Mouse (Mus musculus) limb, embryonic 12.5 days (tissue): ENCODE measurements around the gene Pold3. TPM values are rescaled to one million over a fixed set of nuclear protein-coding genes. Genes with fewer than 3 reads are reported as not detected.

Experiments
- ATAC-seq: fragments of 200-750 bp; cut with Nextera tagmentation; 2 replicates; pipeline ENCODE4 v1.8.0; 2017; ENCODE audit warnings: low read depth, moderate TSS enrichment; ENCODE audit not compliant: insufficient number of reproducible peaks, insufficient read depth, low FRiP score, low TSS enrichment
- H3K27ac ChIP-seq: fragments of 300-500 bp; sonication (generic); 2 replicates; pipeline ENCODE4 v1.5.1; 2016; ENCODE audit warnings: mild to moderate bottlenecking, moderate library complexity
- H3K27me3 ChIP-seq: fragments of 300-500 bp; sonication (generic); 2 replicates; pipeline ENCODE4 v1.6.1; 2016; ENCODE audit warnings: mild to moderate bottlenecking, moderate library complexity
- H3K36me3 ChIP-seq: fragments of 300-500 bp; sonication (generic); 2 replicates; pipeline ENCODE4 v1.6.1; 2016; ENCODE audit warnings: mild to moderate bottlenecking, moderate library complexity
- H3K4me1 ChIP-seq: fragments of 300-500 bp; sonication (generic); replicated peaks from 2 replicates; pipeline ENCODE4 v1.6.1; 2016
- H3K4me2 ChIP-seq: fragments of 300-500 bp; sonication (generic); 2 replicates; pipeline ENCODE4 v1.6.1; 2016; ENCODE audit warnings: mild to moderate bottlenecking, moderate library complexity
- H3K4me3 ChIP-seq: fragments of 300-500 bp; sonication (generic); replicated peaks from 2 replicates; pipeline ENCODE4 v1.5.1; 2016; ENCODE audit warnings: mild to moderate bottlenecking
- H3K9ac ChIP-seq: fragments of 300-500 bp; sonication (generic); replicated peaks from 2 replicates; pipeline ENCODE4 v1.6.1; 2016; ENCODE audit warnings: mild to moderate bottlenecking, moderate library complexity
- H3K9me3 ChIP-seq: fragments of 300-500 bp; sonication (generic); 2 replicates; pipeline ENCODE4 v1.6.1; 2016; ENCODE audit warnings: mild to moderate bottlenecking, moderate library complexity
- WGBS: fragments of 180-500 bp; shearing (Covaris S2); methylation state at CpG from one replicate; pipeline ENCODE4 v1.1.7; 2016; 5-methylcytosine and 5-hydroxymethylcytosine counted together
- polyA plus RNA-seq: library from polyadenylated mRNA; unstranded; fragments of >200 nt; fragmentation: Nextera tagmentation; extraction: Ambion mirVana; gene quantifications from 2 replicates; pipeline ENCODE4 v1.2.1, GENCODE M21; 2016

Pold3 gene
- polyA plus RNA-seq, 1 experiment from 2014 or later, result 84.0 TPM

DNA sequence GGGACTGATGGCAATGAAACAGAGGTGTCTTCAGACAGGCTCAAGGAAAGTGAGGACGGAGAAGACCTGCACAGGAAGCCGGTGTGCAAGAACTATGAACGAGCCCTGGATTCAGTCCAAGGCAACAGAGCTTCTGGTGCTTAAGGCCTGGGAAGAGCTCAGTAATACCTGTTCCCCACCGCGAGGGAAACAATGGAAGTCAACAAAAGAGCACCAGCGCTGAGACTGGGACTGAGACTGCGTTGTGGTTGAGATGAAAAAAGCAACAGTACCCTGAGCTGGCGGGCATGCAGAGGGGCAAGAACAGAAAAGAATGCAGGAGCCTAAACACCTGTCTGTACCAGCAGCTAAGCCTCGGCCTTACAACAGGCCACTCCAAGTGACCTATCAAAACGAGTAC lies 9.9 kb downstream of the Pold3 start:
- no peaks in the 10 kb centered on the region for H3K9me3 ChIP-seq
- WGBS, result 86% methylated on average over 10 of the region's 10 CpGs
- no peak overlapping the region for H3K27ac ChIP-seq
- H3K4me3 ChIP-seq, result no peak overlapping the region
- H3K36me3 ChIP-seq, result peaks cover 60% of the 10 kb centered on the region
- H3K9ac ChIP-seq, result no peak overlapping the region
- H3K27me3 ChIP-seq, result no peaks in the 10 kb centered on the region
- no peak for ATAC-seq
- H3K4me2 ChIP-seq, result no peak overlapping the region
- no peaks in the 10 kb centered on the region for H3K4me1 ChIP-seq

DNA sequence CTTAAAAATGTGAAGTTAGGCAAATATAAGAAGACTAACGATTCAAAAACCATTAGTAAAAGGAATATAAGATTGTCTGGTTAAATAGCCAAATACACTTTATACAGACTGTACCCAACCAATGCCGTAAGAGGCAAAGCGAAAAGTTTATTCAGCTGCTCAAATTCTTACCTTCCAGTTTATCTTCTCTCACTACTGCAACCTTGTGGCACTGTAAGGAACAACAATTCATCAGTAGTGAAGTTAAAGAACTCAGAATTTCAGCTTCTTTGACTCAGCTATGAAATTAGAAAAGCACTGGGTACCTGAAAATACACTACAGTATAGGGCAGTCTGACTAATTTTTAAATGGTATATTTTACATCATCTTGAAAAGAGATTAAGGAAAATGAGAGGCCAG lies 13.0 kb downstream of the Pold3 start:
- Histone ChIP-seq H3K4me2 (no peak overlapping the region), H3K27ac (no peak overlapping the region), H3K9ac (no peak overlapping the region), H3K36me3 (peaks cover 75% of the 10 kb centered on the region), H3K4me1 (no peaks in the 10 kb centered on the region), H3K27me3 (no peaks in the 10 kb centered on the region), H3K4me3 (no peak overlapping the region), H3K9me3 (no peaks in the 10 kb centered on the region)
- 76% methylated on average over 3 of the region's 3 CpGs for WGBS
- no peak for ATAC-seq

DNA sequence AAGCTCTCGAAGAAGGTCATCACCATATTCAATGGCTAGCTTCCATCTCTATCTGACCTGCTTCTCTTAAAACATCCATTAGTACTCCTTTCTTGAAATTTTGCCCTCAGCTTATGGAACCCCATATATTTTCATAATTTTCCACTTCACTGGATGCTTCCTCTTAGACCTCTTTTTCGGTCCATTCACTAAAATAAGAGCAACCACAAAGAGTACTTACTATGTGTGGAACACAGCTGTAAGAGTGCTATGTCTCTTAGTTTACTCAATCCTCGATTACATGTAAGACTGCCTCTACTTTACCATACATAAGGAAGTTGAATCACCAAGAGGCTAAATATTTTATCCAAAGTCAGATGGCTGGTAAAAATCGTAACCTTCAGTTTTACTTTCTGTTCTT lies 16.7 kb downstream of the Pold3 start:
- WGBS, result 96% methylated on average over 4 of the region's 4 CpGs
- Histone ChIP-seq H3K36me3 (peaks cover 83% of the 10 kb centered on the region), H3K27ac (no peak overlapping the region), H3K9me3 (no peaks in the 10 kb centered on the region), H3K9ac (no peak overlapping the region), H3K4me2 (no peak overlapping the region), H3K4me3 (no peak overlapping the region), H3K4me1 (no peaks in the 10 kb centered on the region), H3K27me3 (no peaks in the 10 kb centered on the region)
- ATAC-seq, result no peak

DNA sequence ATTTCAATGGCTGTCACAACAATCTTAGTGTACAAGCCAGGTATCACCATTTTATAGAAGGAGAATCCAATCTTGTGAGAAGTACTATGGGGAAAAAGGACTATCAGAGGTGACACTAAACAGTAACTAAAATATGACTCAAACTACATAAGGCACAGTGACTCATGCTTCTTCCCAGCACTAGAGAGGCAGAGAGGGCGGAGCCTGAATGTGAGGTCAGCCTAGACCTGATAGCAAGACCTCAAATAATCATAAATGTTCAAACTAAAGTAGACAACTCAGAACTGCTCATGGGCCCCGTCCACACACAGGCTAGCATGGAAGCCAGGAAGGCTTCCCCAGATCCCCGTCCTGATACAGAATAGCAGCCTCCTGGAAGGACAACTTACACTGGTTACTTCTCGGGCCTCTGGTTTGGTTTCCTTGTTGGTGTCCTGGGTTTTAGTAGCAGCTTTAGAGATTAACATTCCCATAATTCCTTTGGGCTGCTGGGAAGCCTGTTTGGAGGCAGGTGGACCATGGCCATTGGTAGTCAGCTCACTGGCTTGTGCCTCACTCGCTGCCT lies 21.3 kb downstream of the Pold3 start:
- Histone ChIP-seq H3K9me3 (no peaks in the 10 kb centered on the region), H3K27me3 (no peaks in the 10 kb centered on the region), H3K4me3 (no peak overlapping the region), H3K27ac (no peak overlapping the region), H3K4me2 (no peak overlapping the region), H3K4me1 (no peaks in the 10 kb centered on the region), H3K36me3 (peaks cover 94% of the 10 kb centered on the region), H3K9ac (no peak overlapping the region)
- 91% methylated on average over 5 of the region's 5 CpGs for WGBS
- no peak for ATAC-seq

DNA sequence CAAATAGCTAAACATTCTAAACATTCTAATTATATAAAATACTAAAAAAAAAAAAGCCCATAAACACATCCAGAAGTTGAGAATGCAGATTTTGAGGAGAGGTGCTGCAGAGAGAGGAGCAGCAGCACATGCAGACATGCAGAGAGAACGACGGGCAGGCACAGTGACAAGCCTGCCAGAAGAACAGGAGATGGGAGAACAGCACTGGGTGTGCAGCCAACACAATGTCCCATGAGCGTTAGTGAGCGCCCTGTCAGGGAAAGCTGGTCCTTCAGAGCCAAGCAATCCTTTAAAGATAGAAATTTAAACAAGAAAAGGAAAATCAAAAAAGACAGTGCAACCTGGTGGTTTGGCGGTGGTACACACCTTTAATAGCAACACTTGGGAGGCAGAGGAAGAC lies 34.5 kb downstream of the Pold3 start:
- Histone ChIP-seq H3K27me3 (no peaks in the 10 kb centered on the region), H3K9me3 (0 out of 2 replicates have a peak, but pooled peaks cover 7% of the 10 kb centered on the region), H3K36me3 (peaks cover 90% of the 10 kb centered on the region), H3K9ac (no peak overlapping the region), H3K27ac (no peak overlapping the region), H3K4me3 (no peak overlapping the region), H3K4me2 (no peak overlapping the region), H3K4me1 (no peaks in the 10 kb centered on the region)
- ATAC-seq, result no peak
- WGBS, result 92% methylated on average over 5 of the region's 5 CpGs

DNA sequence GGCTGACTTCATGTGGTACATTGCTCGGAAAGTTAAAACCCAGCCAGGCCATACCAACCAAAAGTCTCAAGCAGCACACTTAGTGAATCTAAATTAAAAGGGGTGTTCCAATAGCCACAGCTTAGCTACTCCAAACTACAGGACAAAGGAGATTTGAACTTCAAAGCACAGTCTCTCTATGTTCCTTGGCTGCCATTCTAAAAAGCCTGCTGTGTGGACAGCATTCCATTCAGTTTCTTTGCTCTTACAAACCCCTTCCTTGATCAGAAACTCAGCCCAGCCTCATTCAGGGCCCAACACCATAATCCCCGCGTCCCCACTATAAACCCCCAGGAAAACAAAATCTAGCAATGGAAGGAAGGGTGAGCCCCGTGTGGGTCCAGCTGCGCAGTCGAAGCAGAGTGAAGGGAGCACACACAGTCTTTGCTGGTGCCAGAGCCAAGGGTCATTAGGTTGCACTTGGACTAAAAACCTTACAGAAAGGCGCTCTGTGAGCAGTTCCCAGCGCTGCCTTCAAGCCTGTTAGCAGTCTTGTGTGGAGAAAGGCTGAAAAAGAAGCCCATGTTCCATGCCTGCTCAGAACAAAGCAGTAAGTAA lies 35.1 kb downstream of the Pold3 start:
- Histone ChIP-seq H3K4me3 (no peak overlapping the region), H3K9me3 (0 out of 2 replicates have a peak, but pooled peaks cover 7% of the 10 kb centered on the region), H3K36me3 (peaks cover 93% of the 10 kb centered on the region), H3K4me2 (no peak overlapping the region), H3K4me1 (no peaks in the 10 kb centered on the region), H3K27ac (no peak overlapping the region), H3K9ac (no peak overlapping the region), H3K27me3 (no peaks in the 10 kb centered on the region)
- ATAC-seq, result no peak
- WGBS, result 94% methylated on average over 8 of the region's 8 CpGs

DNA sequence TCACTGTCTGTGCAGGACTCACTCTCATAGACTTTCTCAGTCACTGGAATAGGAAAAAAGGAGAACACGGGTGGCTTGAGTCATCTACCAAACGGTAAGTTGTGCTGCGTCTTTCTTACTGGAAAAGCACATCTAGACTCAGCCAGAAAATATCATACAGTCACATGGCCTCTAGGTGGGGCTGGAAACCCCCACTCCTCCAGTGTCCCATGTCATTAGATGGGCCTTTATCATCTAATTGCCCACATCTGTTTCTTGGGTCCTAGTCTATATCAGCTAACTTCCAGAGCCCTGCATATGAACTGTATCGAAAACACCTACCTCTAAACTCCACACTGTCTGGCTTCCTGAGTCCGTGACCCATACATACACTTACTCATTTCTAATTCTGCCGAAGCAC lies 37.6 kb downstream of the Pold3 start:
- no peak overlapping the region for H3K27ac ChIP-seq
- ATAC-seq, result no peak
- H3K4me2 ChIP-seq, result no peak overlapping the region
- H3K36me3 ChIP-seq, result peaks cover 69% of the 10 kb centered on the region
- H3K9me3 ChIP-seq, result no peaks in the 10 kb centered on the region
- H3K4me3 ChIP-seq, result no peak overlapping the region
- 94% methylated on average over 6 of the region's 6 CpGs for WGBS
- H3K9ac ChIP-seq, result no peak overlapping the region
- H3K27me3 ChIP-seq, result no peaks in the 10 kb centered on the region
- no peaks in the 10 kb centered on the region for H3K4me1 ChIP-seq

- Histone ChIP-seq H3K4me1 (no peaks in the 10 kb centered on the region), H3K36me3 (peaks cover 62% of the 10 kb centered on the region), H3K9me3 (no peaks in the 10 kb centered on the region), H3K27ac (no peak overlapping the region), H3K9ac (no peak overlapping the region), H3K4me3 (no peak overlapping the region), H3K4me2 (no peak overlapping the region), H3K27me3 (no peaks in the 10 kb centered on the region)
- no peak for ATAC-seq
- 93% methylated on average over 6 of the region's 6 CpGs for WGBS
Observed at GRCm38 (mm10) chr7:100082836-100083235, 38.5 kb downstream of the Pold3 start.

- H3K4me2 ChIP-seq, result no peak overlapping the region
- no peak overlapping the region for H3K4me3 ChIP-seq
- no peaks in the 10 kb centered on the region for H3K27me3 ChIP-seq
- no peak overlapping the region for H3K9ac ChIP-seq
- H3K9me3 ChIP-seq, result no peaks in the 10 kb centered on the region
- WGBS, result 78% methylated on average over 12 of the region's 12 CpGs
- H3K36me3 ChIP-seq, result peaks cover 37% of the 10 kb centered on the region
- ATAC-seq, result no peak
- no peak overlapping the region for H3K27ac ChIP-seq
- no peaks in the 10 kb centered on the region for H3K4me1 ChIP-seq
Observed at GRCm38 (mm10) chr7:100080087-100080781, 41.1 kb downstream of the Pold3 start.

DNA sequence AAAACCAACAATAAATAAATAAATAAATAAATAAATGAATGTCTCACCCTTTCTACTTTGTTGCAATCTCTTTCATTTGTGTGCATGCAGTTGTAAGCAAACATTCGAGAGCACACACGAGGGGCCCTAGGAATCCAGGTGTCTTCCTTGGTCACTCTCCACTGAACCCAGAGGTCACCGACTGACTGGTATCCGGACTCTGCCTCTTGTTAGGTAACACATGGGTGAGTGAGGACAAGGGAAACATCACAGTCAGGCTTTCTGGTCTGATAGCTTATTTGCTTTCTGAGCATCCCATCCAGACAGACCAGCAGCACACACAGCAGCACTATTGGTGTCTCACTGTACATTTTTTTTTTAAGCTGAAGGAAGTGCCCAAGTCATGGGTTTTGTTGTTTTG lies 44.3 kb downstream of the Pold3 start:
- WGBS, result 94% methylated on average over 4 of the region's 4 CpGs
- ATAC-seq, result no peak
- H3K9me3 ChIP-seq, result no peaks in the 10 kb centered on the region; the same call in 1 of the 2 replicates
- H3K4me3 ChIP-seq, result no peak overlapping the region
- H3K27me3 ChIP-seq, result no peaks in the 10 kb centered on the region
- peaks cover 7% of the 10 kb centered on the region for H3K36me3 ChIP-seq
- no peaks in the 10 kb centered on the region for H3K4me1 ChIP-seq
- no peak overlapping the region for H3K9ac ChIP-seq
- H3K27ac ChIP-seq, result no peak overlapping the region
- no peak overlapping the region for H3K4me2 ChIP-seq

- ATAC-seq, result no peak
- WGBS, result 85% methylated on average over 5 of the region's 5 CpGs
- no peak overlapping the region for H3K9ac ChIP-seq
- H3K27ac ChIP-seq, result no peak overlapping the region
- no peak overlapping the region for H3K4me3 ChIP-seq
- H3K9me3 ChIP-seq, result no peaks in the 10 kb centered on the region; the same call in 1 of the 2 replicates
- no peaks in the 10 kb centered on the region for H3K4me1 ChIP-seq
- no peak overlapping the region for H3K4me2 ChIP-seq
- H3K36me3 ChIP-seq, result no peaks in the 10 kb centered on the region; the same call in none of the 2 replicates
- no peaks in the 10 kb centered on the region for H3K27me3 ChIP-seq
Observed at GRCm38 (mm10) chr7:100076296-100076695, 45.1 kb downstream of the Pold3 start.
